9 mouse cellular contexts compared by ENCODE assay signal in the genomic region with DNA sequence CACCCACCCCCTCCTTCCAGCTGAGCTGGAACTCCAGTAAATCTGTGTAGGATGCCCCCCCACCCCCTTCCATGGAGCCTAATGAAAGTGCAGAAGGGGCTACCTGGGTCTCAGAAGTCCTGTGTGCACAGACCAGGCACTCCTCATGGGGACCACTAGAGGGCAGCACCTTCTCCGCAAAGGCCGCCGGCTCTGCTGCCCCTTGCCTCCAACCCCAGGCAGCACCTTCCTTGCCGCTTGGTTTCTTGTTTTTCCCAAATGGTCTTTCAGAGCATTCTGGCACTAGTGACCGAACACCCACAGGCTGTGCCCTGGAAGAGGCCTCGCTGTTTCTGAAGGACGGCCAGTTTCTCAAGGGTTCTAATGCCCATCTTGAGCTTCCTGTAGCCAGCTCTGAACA. TPM values are rescaled to one million over a fixed set of nuclear protein-coding genes. Genes with fewer than 3 reads are reported as not detected.
DNase-seq lines count a peak whose midpoint lies in the region; ATAC-seq lines count a peak whose summit lies in the region.
"Had no signal": no experiment of that assay in that cellular context is flagged by ENCODE, and none has a peak within 500 bp of the region (broad histone marks: within the 10 kb centered on the region; RNA-seq: fewer than 3 reads in every experiment).

No protein-coding gene starts in this region.

- H3K4me3 ChIP-seq in embryonic facial prominence, embryonic 12.5 days: no peak overlapping the region
- H3K4me3 ChIP-seq in limb, embryonic 10.5 days: 0 out of 2 replicates have a peak overlapping the region, but pooled peaks have one; percentile 5

- no peak overlapping the region for H3K27ac ChIP-seq in embryonic facial prominence, embryonic 12.5 days
- H3K27ac ChIP-seq in limb, embryonic 10.5 days: peak overlapping the region; percentile 26; the same call in 1 of the 2 replicates

- ATAC-seq in embryonic facial prominence, embryonic 12.5 days (ENCODE audit: insufficient number of reproducible peaks, insufficient read depth, low FRiP score, low TSS enrichment): no peak

- 7% methylated on average over 7 of the region's 7 CpGs for WGBS in embryonic facial prominence, embryonic 12.5 days
- 7% methylated on average over 7 of the region's 7 CpGs for WGBS in limb, embryonic 10.5 days

- H3K27me3 ChIP-seq in embryonic facial prominence, embryonic 12.5 days: no peaks in the 10 kb centered on the region
- no peaks in the 10 kb centered on the region for H3K27me3 ChIP-seq in limb, embryonic 10.5 days (ENCODE audit: low read depth, poor library complexity, severe bottlenecking)

- H3K4me1 ChIP-seq in embryonic facial prominence, embryonic 12.5 days: peaks cover 21% of the 10 kb centered on the region
- peaks cover 32% of the 10 kb centered on the region for H3K4me1 ChIP-seq in limb, embryonic 10.5 days

- 0 out of 2 replicates have a peak, but pooled peaks cover 4% of the 10 kb centered on the region for H3K9me3 ChIP-seq in embryonic facial prominence, embryonic 12.5 days
- no peaks in the 10 kb centered on the region for H3K9me3 ChIP-seq in limb, embryonic 10.5 days (replicated peaks)

- H3K9ac ChIP-seq in embryonic facial prominence, embryonic 12.5 days: no peak overlapping the region

- no peaks in the 10 kb centered on the region for H3K36me3 ChIP-seq in embryonic facial prominence, embryonic 12.5 days
- no peaks in the 10 kb centered on the region for H3K36me3 ChIP-seq in limb, embryonic 10.5 days

- peak; percentile 35 for DNase-seq in ovary, postnatal 14 days (ENCODE audit: low spot score)
- no peak for DNase-seq in ovary, adult 18-20 months (ENCODE audit: low spot score)
- DNase-seq in adrenal gland, postnatal 14 days: peak; percentile 55
- DNase-seq in heart, postnatal 4 days: peak; percentile 53
- DNase-seq in limb, embryonic 10.5 days (ENCODE audit: low spot score): peak; percentile 81
- DNase-seq in mesoderm, embryonic 11.5 days (ENCODE audit: low read depth, low spot score): peak; percentile 68
- DNase-seq in testis, postnatal 14 days (ENCODE audit: low spot score): peak; percentile 53

- peak overlapping the region; percentile 15 for H3K4me2 ChIP-seq in embryonic facial prominence, embryonic 12.5 days (replicated peaks)

RNA-seq across cellular contexts. Expression of a gene that starts 24.6 kb away (rescaled TPM):
- 0.44 TPM in 1 of 2 replicates, not detected in the other for total RNA-seq in adrenal gland, postnatal 14 days (2021)
- polyA plus RNA-seq in embryonic facial prominence, embryonic 12.5 days (2016; fragmentation: Nextera tagmentation; extraction: Ambion mirVana): 0.23 and 0.29 TPM in 2 replicates
- not detected for total RNA-seq in heart, postnatal 4 days (2021)
- not detected in 2 replicates for polyA plus RNA-seq in limb, embryonic 10.5 days (2016; fragmentation: Nextera tagmentation; extraction: Ambion mirVana)
- polyA plus RNA-seq: frontal cortex, adult 2 months had no signal

RNA-seq across cellular contexts. Expression of a gene that starts 27.8 kb away (rescaled TPM):
- total RNA-seq in adrenal gland, postnatal 14 days (2021): not detected in 2 replicates
- polyA plus RNA-seq in embryonic facial prominence, embryonic 12.5 days (2016; fragmentation: Nextera tagmentation; extraction: Ambion mirVana): not detected in 2 replicates
- total RNA-seq in heart, postnatal 4 days (2021): not detected
- polyA plus RNA-seq in limb, embryonic 10.5 days (2016; fragmentation: Nextera tagmentation; extraction: Ambion mirVana): not detected in 2 replicates
- polyA plus RNA-seq: frontal cortex, adult 2 months had no signal

RNA-seq across cellular contexts. Expression of a gene that starts 57.5 kb away (rescaled TPM):
- 0.30 and 0.48 TPM in 2 replicates for total RNA-seq in adrenal gland, postnatal 14 days (2021)
- 1.0 and 1.3 TPM in 2 replicates for polyA plus RNA-seq in embryonic facial prominence, embryonic 12.5 days (2016; fragmentation: Nextera tagmentation; extraction: Ambion mirVana)
- total RNA-seq in heart, postnatal 4 days (2021): under 1 TPM; 0.36 to 0.61 TPM
- 0.98 and 1.1 TPM in 2 replicates for polyA plus RNA-seq in limb, embryonic 10.5 days (2016; fragmentation: Nextera tagmentation; extraction: Ambion mirVana)

RNA-seq across cellular contexts. Expression of a gene that starts 60.0 kb away (rescaled TPM):
- total RNA-seq in adrenal gland, postnatal 14 days (2021): 426 and 444 TPM in 2 replicates
- 1,519 and 1,577 TPM in 2 replicates for polyA plus RNA-seq in embryonic facial prominence, embryonic 12.5 days (2016; fragmentation: Nextera tagmentation; extraction: Ambion mirVana)
- total RNA-seq in heart, postnatal 4 days (2021): 100 to 1,000 TPM; 303 to 307 TPM
- 3,103 and 4,103 TPM in 2 replicates for polyA plus RNA-seq in limb, embryonic 10.5 days (2016; fragmentation: Nextera tagmentation; extraction: Ambion mirVana)
